Mouse (Mus musculus) embryonic facial prominence, embryonic 12.5 days (tissue): ENCODE results near the gene Crybb1. TPM values are rescaled to one million over a fixed set of nuclear protein-coding genes. Genes with fewer than 3 reads are reported as not detected.
A peak's percentile ranks its signal among the peaks of the same experiment; 100 is the strongest.

Source experiments
- ATAC-seq: fragments of 200-750 bp; cut with Nextera tagmentation; 2 replicates; pipeline ENCODE4 v1.8.0; 2017; ENCODE audit not compliant: insufficient number of reproducible peaks, insufficient read depth, low FRiP score, low TSS enrichment
- H3K27ac ChIP-seq: fragments of 300-500 bp; sonication (generic); 2 replicates; pipeline ENCODE4 v1.5.1; 2016; ENCODE audit warnings: mild to moderate bottlenecking
- H3K27me3 ChIP-seq: fragments of 300-500 bp; sonication (generic); 2 replicates; pipeline ENCODE4 v1.6.1; 2016; ENCODE audit warnings: mild to moderate bottlenecking, moderate library complexity
- H3K36me3 ChIP-seq: fragments of 300-500 bp; sonication (generic); 2 replicates; pipeline ENCODE4 v1.6.1; 2016; ENCODE audit warnings: mild to moderate bottlenecking
- H3K4me1 ChIP-seq: fragments of 300-500 bp; sonication (generic); 2 replicates; pipeline ENCODE4 v1.6.1; 2016
- H3K4me2 ChIP-seq: fragments of 300-500 bp; sonication (generic); replicated peaks from 2 replicates; pipeline ENCODE4 v1.6.1; 2016; ENCODE audit warnings: mild to moderate bottlenecking, moderate library complexity
- H3K4me3 ChIP-seq: fragments of 300-500 bp; sonication (generic); 2 replicates; pipeline ENCODE4 v1.5.1; 2016; ENCODE audit warnings: mild to moderate bottlenecking
- H3K9ac ChIP-seq: fragments of 300-500 bp; sonication (generic); 2 replicates; pipeline ENCODE4 v1.6.1; 2016; ENCODE audit warnings: mild to moderate bottlenecking, moderate library complexity
- H3K9me3 ChIP-seq: fragments of 300-500 bp; sonication (generic); 2 replicates; pipeline ENCODE4 v1.6.1; 2016; ENCODE audit warnings: mild to moderate bottlenecking, moderate library complexity
- WGBS: fragments of 180-500 bp; shearing (Covaris S2); methylation state at CpG from one replicate; pipeline ENCODE4 v1.1.7; 2016; 5-methylcytosine and 5-hydroxymethylcytosine counted together
- polyA plus RNA-seq: library from polyadenylated mRNA; unstranded; fragments of >200 nt; fragmentation: Nextera tagmentation; extraction: Ambion mirVana; gene quantifications from 2 replicates; pipeline ENCODE4 v1.2.1, GENCODE M21; 2016

Crybb1 gene
- polyA plus RNA-seq, 1 experiment from 2014 or later, result 95.4 TPM

DNA sequence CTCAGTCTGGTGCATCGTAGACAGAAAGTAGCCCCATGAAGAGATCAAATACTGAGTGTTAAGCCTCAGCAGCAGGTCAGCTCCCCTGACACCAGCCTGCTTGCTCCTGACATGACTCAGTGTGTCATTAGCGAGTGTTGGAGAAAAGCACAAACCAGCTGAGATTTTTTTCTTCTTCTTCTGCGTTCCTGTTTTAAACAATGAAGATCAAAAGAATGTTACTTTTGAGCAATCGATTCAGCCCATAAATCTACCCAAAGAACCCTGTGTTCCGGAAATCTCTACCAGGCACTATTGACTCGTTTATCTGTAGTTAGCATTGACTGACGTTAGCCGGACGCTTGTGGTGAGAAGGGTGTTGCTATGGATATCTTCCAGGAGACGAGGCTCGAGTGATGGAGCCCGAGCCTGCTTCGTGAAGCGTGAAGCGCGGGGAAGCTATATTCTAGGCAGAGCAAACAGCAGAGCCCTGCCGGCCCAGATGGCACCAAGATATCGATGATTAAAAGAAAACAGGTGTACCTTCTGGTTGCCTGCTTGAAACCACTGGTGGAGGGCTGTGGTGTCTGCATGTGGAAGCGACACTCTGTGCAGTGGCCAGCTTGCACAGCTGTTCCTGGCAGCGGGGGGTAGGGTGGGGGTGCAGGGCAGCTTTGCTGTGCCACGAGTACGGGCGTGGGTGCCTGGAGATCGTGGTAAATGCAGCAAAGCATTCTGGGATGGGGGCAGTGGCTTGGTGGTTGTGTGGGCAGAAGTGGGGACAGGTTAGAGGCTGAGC lies 15.3 kb downstream of the Crybb1 start:
- 62% methylated on average over 24 of the region's 24 CpGs for WGBS
- Histone ChIP-seq H3K36me3 (no peaks in the 10 kb centered on the region), H3K27me3 (peaks cover 10% of the 10 kb centered on the region), H3K4me1 (no peaks in the 10 kb centered on the region), H3K4me3 (no peak overlapping the region), H3K27ac (no peak overlapping the region), H3K9ac (no peak overlapping the region), H3K9me3 (no peaks in the 10 kb centered on the region), H3K4me2 (no peak overlapping the region)
- ATAC-seq, result no peak

DNA sequence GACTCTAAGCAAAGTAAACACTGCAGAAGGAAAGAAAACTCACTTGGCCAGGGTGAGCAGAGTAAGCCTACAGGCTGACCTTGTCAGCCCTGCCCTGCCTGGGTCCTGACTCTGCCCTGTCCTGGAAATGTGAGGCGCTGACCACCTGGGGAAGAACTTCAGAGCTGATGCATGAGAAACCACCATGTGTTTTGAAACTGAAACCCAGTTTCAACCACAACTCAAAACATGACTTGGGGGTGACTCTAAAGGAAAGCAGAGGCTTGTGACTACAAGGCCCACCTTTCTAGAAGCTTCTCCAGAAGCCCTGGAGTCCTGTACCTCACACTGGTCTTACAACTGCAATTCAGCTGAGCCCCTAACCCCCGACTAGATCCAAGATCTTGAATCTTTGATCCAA lies 17.3 kb downstream of the Crybb1 start:
- peaks cover 10% of the 10 kb centered on the region for H3K27me3 ChIP-seq
- no peaks in the 10 kb centered on the region for H3K9me3 ChIP-seq
- no peak overlapping the region for H3K27ac ChIP-seq
- H3K4me3 ChIP-seq, result no peak overlapping the region
- H3K36me3 ChIP-seq, result no peaks in the 10 kb centered on the region
- H3K4me1 ChIP-seq, result peaks cover 8% of the 10 kb centered on the region
- H3K9ac ChIP-seq, result no peak overlapping the region
- no peak overlapping the region for H3K4me2 ChIP-seq
- WGBS, result 73% methylated on average over 2 of the region's 2 CpGs
- no peak for ATAC-seq

DNA sequence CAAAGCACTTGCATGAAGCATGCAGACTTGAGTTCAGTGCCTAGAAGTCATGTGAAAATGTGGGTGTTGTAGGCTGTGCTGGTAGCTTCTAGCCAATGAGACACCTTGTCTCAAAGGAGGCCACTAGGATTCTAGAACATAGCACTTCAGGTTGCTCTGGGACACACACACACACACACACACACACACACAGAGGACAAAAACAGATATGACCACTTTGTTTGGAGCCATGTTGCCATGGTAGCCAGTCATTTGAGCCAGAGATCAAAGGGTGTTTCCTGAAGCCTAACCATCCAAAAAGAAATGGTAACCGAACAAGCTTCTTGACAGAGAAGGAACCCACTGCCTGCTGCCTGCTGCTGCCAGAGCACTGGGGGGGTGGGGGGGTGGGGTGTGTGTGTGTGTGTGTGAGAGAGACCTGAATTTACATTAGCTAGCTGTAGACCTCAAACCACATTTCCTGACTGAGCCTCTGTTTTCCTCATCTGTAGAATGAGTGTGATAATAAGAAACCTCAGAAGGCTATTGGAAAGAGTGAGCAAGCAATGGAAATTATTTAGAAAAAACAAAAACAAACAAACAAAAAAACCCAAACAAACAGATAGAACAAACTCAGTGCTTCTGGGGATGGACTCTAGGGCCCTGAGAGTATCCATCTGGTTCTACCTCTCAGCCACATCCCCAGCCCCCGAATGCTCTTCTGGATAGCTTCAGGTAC lies 18.3 kb downstream of the Crybb1 start:
- Histone ChIP-seq H3K36me3 (no peaks in the 10 kb centered on the region), H3K27ac (no peak overlapping the region), H3K9ac (no peak overlapping the region), H3K9me3 (no peaks in the 10 kb centered on the region), H3K4me3 (no peak overlapping the region), H3K4me2 (no peak overlapping the region), H3K27me3 (peaks cover 8% of the 10 kb centered on the region), H3K4me1 (peaks cover 10% of the 10 kb centered on the region)
- ATAC-seq, result no peak
- 54% methylated on average over 2 of the region's 2 CpGs for WGBS

DNA sequence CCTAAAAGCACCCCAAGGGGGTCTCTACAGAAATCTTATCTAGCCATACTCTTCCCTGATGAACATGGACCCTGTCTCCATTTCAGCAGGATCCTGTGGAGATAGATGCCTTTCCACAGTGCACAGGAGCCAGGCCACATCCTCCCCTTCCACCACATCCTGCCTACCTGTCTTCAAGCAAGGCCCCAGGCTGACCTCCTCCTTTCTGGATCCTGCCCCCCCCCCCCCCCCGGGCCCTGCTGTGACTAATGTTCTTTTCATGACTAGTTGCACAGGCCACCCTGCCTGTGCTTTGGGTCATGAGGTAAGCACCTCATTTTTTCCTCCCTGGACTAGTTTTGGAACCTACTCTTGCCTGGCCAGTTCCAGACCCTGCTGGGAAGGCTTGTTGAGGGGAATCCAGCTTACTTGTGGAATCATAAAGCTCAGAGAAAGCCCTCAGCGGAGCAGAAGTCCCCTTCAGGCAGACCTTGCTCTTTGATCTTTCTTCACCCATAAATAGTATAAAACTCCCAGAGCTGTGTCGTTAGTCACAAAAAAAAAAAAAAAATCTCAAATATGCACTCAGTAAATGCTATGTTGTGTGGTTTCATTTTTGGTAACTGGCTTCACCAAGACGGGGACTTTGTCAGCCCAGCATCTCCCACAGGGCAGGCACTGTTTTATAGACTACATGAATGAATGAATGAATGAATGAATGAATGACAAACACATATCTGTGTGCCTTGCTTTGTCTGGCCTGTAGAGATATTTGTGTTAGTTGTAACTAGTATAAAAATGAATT lies 19.6 kb downstream of the Crybb1 start:
- Histone ChIP-seq H3K36me3 (no peaks in the 10 kb centered on the region), H3K4me2 (peak overlapping the region; percentile 60), H3K4me1 (peaks cover 16% of the 10 kb centered on the region), H3K9ac (no peak overlapping the region), H3K27ac (no peak overlapping the region), H3K9me3 (no peaks in the 10 kb centered on the region), H3K27me3 (peaks cover 4% of the 10 kb centered on the region; the same call in 1 of the 2 replicates), H3K4me3 (no peak overlapping the region; the same call in 1 of the 2 replicates)
- 52% methylated on average over 4 of the region's 4 CpGs for WGBS
- no peak for ATAC-seq

DNA sequence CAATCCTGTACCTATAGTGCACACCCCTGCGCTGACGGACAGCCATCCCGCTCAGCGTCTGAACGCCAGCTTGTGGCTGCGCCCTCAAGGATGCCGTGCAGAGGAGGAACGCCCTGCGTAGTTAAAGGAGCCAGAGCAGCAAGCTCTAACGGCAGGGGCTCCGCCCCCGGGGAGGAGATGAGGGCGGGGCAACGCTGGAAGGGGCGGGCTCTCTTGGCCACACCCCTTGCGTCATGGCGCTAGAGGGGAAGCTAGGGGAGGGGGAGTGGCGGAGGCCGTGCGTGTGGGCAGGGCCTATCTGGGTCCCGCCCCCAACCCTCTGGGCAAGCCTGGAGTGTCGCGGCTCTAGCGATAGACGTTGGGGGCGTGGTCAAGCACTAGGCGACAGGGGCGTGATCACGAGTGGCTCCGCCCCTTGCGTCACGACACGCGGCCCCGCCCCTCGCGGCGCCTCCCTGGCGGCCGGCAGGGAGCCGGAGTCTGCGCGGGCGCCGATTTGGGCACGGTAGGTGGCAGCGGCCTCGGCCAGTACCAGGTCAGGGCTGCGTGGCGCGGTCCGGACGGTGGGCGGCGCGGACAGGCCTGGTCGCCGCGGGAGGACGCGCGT lies 20.8 kb downstream of the Crybb1 start, which contains the start of gene Tpst2:
Gene Tpst2 (plus strand): TSS at position 425 of the 607 bp plus-strand sequence.
- Histone ChIP-seq H3K27me3 (peaks cover 2% of the 10 kb centered on the region; the same call in 1 of the 2 replicates), H3K4me2 (peak within 1 kb of the TSS; percentile 84), H3K4me1 (peaks cover 20% of the 10 kb centered on the region), H3K36me3 (no peaks in the 10 kb centered on the region), H3K4me3 (peak within 1 kb of the TSS; percentile 77), H3K9me3 (no peaks in the 10 kb centered on the region), H3K27ac (peak within 1 kb of the TSS; percentile 54; the same call in 1 of the 2 replicates), H3K9ac (peak within 1 kb of the TSS; percentile 82)
- under 1% methylated on average over 61 of the region's 62 CpGs for WGBS
- peak; percentile 92 for ATAC-seq

DNA sequence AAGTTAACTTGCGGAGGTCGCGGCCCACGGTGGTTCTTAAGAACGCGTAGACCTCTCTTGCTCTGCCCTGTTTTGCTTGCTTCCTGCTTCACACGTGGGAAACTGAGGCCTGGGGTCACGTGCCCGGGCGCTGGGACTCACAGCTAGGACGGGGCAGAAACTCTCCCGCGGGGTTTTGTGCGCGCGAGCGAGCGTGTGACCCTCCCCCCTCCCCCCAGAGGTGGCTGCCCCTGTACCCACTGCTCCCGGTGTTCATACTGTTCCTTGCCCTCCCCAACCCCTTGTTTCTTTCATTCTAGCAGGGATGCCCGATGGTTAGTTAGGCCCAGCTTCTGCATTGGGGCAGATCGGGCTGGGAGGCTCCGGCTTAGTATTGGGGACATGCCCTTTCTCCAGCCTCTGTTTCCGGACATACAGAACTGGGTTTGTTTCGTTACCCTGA lies 21.3 kb downstream of the Crybb1 start:
- Histone ChIP-seq H3K36me3 (no peaks in the 10 kb centered on the region), H3K4me1 (peaks cover 20% of the 10 kb centered on the region), H3K27ac (peak overlapping the region; percentile 54; the same call in 1 of the 2 replicates), H3K4me3 (peak overlapping the region; percentile 77), H3K4me2 (peak overlapping the region; percentile 84), H3K9me3 (no peaks in the 10 kb centered on the region), H3K27me3 (no peaks in the 10 kb centered on the region), H3K9ac (peak overlapping the region; percentile 82)
- ATAC-seq, result peak; percentile 12; the same call in 1 of the 2 replicates
- under 1% methylated on average over 24 of the region's 24 CpGs for WGBS

DNA sequence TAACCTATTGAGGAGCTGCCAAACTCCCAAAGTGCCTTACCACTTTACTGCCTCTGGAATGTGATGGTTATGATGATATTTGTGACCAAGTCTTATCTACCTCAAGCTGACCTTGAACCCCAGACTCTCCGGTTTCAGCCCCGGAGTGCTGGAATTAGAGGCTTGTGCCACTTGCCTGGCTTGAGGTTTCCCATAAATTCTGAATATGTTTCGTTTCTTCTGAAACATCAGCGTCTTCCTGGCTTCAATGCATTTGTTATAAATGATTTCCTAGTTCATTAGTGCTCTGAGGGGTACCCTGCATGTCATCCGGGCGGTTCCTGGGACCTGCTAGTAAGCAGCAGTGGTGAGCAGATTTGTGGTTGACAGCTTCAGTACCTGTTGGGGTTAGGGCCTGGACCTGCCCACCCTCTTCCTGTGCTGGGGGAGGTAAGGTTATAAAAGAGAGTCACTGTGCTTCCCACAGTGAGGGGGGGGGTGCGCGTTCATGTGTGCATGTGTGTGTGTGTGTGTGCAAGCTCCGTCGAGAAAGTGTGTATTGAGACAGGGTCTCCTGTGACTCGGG lies 22.4 kb downstream of the Crybb1 start:
- WGBS, result 92% methylated on average over 11 of the region's 11 CpGs
- no peak for ATAC-seq
- peak overlapping the region; percentile 77; the same call in 1 of the 2 replicates for H3K4me3 ChIP-seq
- no peaks in the 10 kb centered on the region for H3K27me3 ChIP-seq
- H3K36me3 ChIP-seq, result no peaks in the 10 kb centered on the region
- H3K27ac ChIP-seq, result no peak overlapping the region
- H3K9me3 ChIP-seq, result no peaks in the 10 kb centered on the region
- H3K9ac ChIP-seq, result no peak overlapping the region
- peak overlapping the region; percentile 84; the same call in 1 of the 2 replicates for H3K4me2 ChIP-seq
- peaks cover 20% of the 10 kb centered on the region for H3K4me1 ChIP-seq

DNA sequence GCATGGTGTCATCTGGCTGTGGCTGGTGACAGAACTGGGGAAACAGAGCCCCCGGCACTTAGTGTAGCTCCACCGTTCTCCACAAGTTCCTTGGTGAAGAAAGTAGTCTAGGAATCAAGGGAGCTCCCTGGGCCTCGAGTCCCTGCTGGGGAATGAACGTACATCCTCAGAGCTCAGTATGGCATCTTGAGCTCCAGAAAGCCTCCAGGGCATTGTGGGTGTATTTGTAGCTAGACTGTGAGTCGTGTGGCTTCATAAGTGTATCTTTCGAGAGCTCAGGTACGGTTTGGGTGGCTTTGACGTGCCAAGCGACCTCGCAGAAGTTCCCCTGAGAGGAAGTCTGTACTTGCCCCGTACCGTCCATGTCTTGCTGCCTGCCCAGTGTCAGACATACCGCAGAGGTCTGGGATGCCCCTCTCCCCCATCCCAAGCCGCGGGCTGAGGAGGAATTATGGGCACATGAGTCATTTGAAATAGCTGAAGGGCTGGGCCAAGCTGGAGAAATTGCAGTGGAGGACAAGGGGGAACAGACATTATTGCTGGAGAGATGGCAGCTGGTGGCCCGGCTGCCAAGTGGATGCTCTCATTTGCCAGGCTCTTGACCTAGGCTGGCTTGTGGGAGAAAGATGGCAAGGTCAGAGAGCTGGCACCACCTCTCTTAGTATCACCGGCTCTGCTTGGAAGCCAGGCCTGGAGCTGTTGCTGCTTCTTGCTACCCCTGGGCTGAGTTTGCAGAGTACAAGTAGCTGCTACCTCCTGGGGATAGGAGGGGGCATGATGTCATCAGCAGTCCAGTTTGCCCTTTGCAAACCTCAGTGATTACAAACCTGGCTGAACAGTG lies 23.8 kb downstream of the Crybb1 start:
- Histone ChIP-seq H3K27ac (no peak overlapping the region), H3K4me1 (peaks cover 28% of the 10 kb centered on the region), H3K27me3 (no peaks in the 10 kb centered on the region), H3K9me3 (no peaks in the 10 kb centered on the region), H3K4me3 (no peak overlapping the region), H3K4me2 (no peak overlapping the region), H3K36me3 (no peaks in the 10 kb centered on the region), H3K9ac (no peak overlapping the region)
- no peak for ATAC-seq
- whole genome bisulfite sequencing, result 85% methylated on average over 17 of the region's 17 CpGs

DNA sequence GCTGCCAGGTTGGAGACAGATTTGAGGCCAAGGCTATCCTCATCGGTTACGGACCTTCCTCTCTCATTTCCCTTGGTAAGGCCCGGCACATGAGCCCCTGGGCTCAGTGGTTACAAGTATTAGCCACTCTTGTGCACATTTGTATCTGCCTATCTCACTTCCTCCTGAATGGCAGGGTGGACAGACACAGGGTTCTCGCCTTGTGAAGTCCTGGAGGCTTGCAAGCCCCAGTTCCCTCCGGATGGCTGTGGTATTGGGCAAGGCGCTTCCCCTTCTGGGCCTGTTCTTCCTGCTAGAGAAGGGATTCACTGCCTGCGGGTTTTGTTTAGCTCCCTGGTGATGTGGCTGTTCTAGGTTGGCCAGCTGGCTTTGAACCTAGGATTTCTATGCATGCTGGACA lies 24.5 kb downstream of the Crybb1 start:
- no peak for ATAC-seq
- Histone ChIP-seq H3K9ac (0 out of 2 replicates have a peak overlapping the region, but pooled peaks have one; percentile 12), H3K27ac (no peak overlapping the region), H3K4me3 (no peak overlapping the region), H3K36me3 (no peaks in the 10 kb centered on the region), H3K4me1 (peaks cover 28% of the 10 kb centered on the region), H3K27me3 (no peaks in the 10 kb centered on the region), H3K4me2 (no peak overlapping the region), H3K9me3 (no peaks in the 10 kb centered on the region)
- WGBS, result 83% methylated on average over 7 of the region's 7 CpGs
